Mouse (Mus musculus) ovary, postnatal 36 days (tissue): Measurements from ENCODE around the gene 2310022B05Rik.

Experiments used
- DNase-seq: peaks from one replicate; pipeline ENCODE4 v3.0.0; 2022; ENCODE audit warnings: low spot score, mixed read lengths

Gene 2310022B05Rik

GRCm38 (mm10) chr8:124663112-124663873 lies at the start of gene 2310022B05Rik:
Gene 2310022B05Rik (minus strand): TSS chr8:124663369.
- DNase-seq = peak; percentile 89

DNA sequence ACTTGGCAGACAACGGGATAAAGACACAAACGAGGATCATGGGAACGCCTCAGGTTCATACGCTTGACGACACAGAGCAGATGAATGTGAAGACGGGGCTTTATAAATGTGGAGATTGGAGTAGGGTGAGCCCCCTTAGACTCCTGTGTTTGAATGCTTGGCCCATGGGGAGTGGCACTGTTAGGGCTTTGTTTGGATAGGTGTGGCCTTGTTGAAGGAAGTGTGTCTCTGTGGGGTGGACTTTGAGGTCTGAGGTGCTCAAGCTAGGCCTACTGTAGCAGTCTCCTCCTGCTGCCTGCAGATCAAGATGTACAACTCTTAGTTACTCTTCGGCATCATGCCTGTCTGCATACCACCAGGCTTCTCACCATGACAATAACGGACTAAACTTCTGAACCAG lies 42.7 kb upstream of the 2310022B05Rik start:
- DNase-seq = no peak

DNA sequence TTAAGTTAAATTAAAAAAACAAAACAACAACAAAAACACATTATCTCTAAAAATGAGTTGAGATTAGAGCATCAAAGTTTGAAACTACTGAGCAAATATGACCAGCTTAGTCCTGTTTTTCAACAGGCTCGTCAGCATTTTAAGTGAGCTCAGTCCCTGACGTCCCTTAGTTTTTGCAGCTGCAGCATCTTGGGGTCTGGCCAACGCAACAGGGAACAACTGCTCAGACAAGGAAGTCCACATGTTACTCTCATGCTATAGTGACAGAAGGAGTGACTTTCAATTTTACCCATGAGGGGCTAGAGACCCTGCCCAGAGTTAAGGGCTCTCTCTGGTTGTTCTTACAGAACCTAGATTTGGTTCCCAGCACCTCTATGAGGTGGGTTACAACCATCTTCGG lies 41.2 kb upstream of the 2310022B05Rik start:
- DNase-seq = no peak

DNA sequence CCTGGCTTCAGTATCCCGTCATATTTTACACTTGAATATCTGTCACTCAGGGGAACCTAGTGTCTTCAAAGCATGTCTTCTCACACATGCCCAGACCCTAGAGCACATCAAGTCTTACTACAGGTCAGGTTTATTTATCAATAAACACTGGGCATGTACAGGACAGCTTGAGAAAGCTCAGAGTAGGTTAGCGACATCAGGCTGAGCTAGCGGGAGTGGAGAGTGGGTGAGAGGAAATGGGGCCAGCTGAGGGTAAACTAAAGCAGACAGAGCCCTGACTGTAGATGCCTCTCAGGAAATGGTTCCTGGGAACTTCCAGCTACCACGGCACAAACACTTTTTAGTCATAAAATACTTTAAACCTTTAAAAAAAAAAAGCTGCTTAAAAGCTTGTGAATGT lies 40.4 kb upstream of the 2310022B05Rik start:
- no peak for DNase-seq

- DNase-seq = no peak
These were observed 39.0 kb upstream of the 2310022B05Rik start for GRCm38 (mm10) chr8:124702183-124702582.

- DNase-seq = no peak
These were observed 37.9 kb upstream of the 2310022B05Rik start for GRCm38 (mm10) chr8:124701023-124701422.

- no peak for DNase-seq
These were observed 37.1 kb upstream of the 2310022B05Rik start for GRCm38 (mm10) chr8:124700271-124700670.

- DNase-seq = no peak
These were observed 32.4 kb upstream of the 2310022B05Rik start for GRCm38 (mm10) chr8:124695424-124696100.

GRCm38 (mm10) chr8:124691706-124692105 lies 28.5 kb upstream of the 2310022B05Rik start:
- no peak for DNase-seq

GRCm38 (mm10) chr8:124688899-124689298 lies 25.7 kb upstream of the 2310022B05Rik start:
- no peak for DNase-seq

- no peak for DNase-seq
These were observed 19.0 kb upstream of the 2310022B05Rik start for GRCm38 (mm10) chr8:124682218-124682617.

GRCm38 (mm10) chr8:124681792-124682157 lies 18.6 kb upstream of the 2310022B05Rik start:
- no peak for DNase-seq

- no peak for DNase-seq
These were observed 18.1 kb upstream of the 2310022B05Rik start for GRCm38 (mm10) chr8:124681077-124681791.

DNA sequence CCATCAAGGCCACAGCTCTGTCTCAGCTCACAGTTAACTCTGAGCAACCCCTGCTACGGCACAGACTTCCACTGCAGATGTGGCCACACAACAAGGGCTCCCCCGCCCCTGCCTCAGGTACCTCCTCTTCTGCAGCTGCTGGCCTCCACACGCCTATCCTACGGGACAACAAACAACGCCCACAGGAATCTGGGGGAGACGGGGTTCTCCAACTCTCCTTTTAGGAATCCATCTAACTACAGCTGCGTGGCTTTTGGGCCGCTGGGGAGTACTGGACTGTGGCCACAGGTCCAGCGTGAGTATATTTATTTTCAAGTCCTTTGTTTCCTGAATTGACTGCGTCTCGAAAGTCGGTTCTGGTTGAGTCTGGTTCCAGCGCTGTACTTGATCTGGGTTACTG lies 15.1 kb upstream of the 2310022B05Rik start:
- DNase-seq = no peak

GRCm38 (mm10) chr8:124677486-124677885 lies 14.3 kb upstream of the 2310022B05Rik start:
- peak; percentile 79 for DNase-seq

DNA sequence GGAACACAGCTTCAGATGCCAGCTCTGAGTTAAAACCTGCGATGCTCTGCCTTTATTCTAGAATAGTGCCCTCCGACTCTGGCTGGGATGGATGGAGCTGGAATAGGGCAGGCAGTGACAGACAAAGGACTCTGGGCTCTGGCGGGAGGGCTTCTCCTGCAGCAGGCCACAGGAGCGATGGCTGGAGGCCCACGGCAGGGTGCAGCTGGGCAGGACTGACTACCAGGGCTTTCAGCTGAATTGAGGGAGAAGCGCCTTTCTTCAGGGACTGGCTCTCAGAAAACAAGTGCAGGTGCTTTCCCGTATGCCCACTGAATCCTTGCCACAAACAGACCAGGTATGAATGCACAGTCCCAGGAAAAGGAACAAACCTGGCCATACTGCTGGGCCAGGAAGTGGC lies 13.9 kb upstream of the 2310022B05Rik start:
- DNase-seq = no peak

- DNase-seq = no peak
These were observed 13.5 kb upstream of the 2310022B05Rik start for GRCm38 (mm10) chr8:124676661-124677060.

DNA sequence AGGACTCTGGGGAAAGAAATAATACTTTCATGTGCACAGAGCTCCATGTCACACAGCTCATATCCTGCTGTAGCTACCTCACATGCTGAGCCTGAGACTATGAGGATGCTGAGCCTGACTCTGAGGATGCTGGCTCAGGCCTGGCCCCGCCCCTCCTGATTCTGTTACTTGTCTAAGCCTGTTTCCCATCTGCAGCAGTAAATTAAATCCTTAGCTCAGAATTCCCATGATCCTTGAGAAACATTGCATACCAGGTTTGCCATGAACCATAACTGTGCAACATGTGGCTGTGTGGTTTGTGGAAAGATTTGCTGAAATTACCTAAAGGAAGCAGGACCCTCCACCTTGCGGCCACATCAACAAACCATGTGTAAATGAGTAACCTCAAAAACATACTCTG lies 9.2 kb upstream of the 2310022B05Rik start:
- no peak for DNase-seq

DNA sequence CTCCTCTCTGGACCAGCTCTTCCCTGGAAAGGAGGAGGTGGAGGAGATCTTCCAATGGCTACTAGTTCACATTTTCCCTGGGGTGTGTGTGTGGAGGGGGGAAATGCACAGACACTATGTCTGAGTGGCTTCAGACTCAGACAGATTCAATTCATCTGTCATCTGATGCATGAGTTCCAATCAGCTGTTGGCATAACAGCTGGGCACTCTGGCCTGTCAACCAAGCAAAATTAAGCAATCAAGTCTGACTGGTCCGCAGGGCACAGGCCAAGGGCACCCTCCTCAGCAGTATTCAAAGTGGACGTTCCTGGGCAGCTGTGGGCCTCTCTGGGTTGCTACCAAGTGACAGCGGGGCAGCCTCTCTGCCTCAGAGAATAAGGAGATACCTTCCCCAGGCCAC lies 5.6 kb upstream of the 2310022B05Rik start:
- DNase-seq = no peak

DNA sequence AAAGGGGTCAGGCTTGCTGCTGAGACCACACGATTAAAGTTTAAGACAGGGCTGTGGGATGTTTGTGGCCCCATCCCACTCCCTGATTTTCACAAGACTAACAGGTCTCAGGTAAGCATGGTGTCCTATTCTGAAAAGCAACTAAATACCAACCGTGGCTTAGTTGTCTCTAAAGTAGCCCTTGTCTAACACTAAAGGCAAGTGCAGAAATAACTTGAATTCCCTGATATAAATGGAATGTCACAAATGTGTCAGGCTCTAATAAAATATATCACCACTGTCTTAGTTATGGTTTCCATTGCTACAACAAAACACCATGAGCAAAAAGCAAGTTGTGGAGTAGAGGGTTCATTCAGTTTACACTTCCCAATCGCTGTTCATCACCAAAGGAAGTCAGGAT lies 1.2 kb upstream of the 2310022B05Rik start:
- no peak for DNase-seq

GRCm38 (mm10) chr8:124663874-124664230 lies 683 bp upstream of the 2310022B05Rik start:
- no peak for DNase-seq

DNA sequence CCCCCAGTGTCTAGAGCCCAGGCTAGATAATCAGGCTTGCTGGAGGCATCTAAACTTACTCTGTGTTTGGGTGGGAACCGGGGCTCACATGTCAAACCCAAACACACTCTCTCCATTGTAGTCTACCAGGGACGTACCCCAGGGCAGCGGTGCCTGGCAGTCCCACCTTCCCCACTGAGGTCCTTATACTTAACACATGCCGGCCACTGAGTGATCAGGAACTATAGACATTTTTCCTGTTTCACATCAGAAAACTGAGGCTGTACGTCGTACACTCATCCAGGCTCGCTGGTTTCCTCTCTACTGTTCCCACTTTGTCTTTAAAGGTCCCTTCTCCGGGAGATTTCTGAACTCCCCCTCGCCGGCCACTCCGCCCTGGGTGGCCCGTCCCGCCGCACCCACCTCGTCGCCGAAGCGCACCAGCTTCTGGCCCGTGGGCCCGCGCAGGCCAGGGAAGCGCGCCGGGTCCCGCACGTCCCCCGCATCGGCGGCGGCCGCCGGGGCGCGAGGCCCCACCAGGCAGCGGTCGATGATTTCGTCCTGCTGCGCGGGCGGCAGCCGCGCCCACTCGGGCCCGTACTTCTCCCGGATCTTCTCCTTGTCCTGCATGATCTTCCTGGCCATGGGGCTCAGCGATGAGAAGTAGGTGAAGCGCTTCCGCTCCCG lies 590 bp downstream of the 2310022B05Rik start:
- DNase-seq = no peak
